Mouse (Mus musculus) layer of hippocampus, postnatal 10 days (tissue): Measurements from ENCODE around the gene Syt1. TPM values are rescaled to one million over a fixed set of nuclear protein-coding genes. Genes with fewer than 3 reads are reported as not detected.

Source experiments
- DNase-seq, 2 experiments: peaks; one replicate each; pipeline ENCODE4 v3.0.0; 2021; ENCODE audit warnings: low spot score in 2 of 2
- total RNA-seq, 2 experiments: library from RNA; stranded (reverse); gene quantifications; 2 replicates each; pipeline ENCODE4 v1.2.3; 2021

The Syt1 gene
- total RNA-seq, 2 experiments from 2014 or later, result 629 to 667 TPM

DNA sequence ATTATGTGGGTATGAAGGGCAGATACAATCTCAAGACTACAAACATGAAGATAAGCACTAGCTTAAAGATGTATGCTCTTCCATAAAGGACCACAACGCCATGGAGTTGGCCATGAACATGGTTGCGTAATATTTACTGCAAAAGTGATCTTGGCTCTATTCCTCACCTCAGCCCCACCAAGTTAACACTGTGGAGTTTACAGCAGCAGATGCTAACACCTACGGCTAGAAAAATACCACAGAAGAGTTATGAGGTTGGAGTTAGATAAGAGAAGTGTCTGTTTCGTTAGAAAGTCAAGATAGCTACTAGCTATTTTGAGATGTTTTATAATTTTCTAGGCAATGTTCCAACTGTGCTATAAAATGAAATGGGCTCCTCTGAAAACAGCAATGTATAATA lies 353.9 kb downstream of the Syt1 start:
- DNase-seq, result no peak

DNA sequence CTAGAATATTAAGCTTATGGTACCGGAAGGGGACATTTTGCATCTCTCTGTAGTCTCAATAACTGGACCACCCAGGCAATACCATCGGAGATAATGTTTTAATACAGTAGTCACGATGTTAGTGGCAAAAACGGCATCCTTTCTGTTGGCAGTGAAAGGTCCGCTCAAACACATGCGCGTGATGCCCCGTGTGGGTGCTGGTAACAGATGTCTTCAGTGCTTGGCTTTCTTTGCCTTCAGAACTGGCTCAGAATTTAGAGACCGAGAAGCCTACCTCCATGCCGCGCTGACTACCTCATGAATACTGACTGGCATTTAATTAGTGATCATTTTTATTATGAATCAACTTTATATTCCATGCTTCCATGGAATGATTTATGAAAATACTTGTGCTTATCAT lies 355.7 kb downstream of the Syt1 start:
- no peak for DNase-seq

DNA sequence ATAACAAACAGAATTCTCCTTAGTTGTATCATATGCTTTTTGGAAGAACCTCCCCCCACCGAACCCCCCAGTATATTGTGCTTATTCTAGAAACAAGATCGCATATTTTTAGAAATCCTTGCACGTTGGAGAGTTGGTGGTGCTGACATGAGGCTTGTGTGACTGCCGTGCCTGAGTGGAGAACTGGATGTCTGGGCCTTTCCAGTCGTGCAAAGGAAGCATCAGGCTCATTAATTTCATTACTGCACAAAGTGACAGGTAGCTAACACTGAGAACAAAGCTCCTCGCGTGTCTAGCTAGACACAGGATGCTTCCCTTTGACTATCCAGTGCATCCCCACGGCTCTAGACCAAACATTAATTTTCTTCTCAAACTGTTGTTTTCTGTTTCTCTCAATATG lies 358.0 kb downstream of the Syt1 start:
- no peak for DNase-seq

DNA sequence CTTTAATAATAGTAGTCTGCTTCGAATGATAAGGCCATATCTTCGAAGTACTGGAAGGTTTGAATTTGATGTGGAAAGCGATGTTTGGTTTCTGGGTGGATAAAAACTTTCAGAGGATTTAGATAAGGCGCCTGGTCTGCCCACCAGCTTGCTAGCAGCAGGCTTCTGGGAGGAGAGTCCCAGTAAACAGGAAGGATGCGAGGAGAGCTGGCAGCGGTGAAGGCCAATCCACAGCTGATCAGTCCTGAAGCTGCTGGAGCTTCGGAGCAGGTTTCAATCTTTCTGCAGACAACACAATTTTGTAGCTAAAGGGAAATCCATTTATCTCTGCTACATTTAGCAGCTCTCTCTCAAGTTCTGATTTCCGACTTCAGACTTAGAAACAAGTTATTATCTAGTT lies 358.7 kb downstream of the Syt1 start:
- DNase-seq, result no peak

DNA sequence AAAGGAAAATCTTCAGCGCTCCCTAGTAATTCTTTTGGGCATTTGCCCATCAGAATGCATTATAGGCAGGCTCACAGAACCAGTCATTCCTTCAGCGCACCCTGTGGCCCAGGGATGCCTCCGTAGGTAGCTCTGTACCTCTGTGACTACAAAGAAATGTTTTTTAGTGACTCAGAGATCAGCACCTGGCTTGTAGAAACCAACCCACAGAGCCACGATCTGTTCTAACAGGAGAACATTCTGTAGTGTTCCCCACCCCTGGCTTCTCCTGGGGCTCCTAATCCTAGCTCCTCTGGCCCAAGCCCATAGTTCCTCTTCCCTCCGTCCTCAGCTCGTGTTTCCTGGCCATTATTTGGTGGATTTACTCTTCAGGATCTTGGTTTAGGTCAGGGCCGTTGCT lies 361.6 kb downstream of the Syt1 start:
- no peak for DNase-seq

DNA sequence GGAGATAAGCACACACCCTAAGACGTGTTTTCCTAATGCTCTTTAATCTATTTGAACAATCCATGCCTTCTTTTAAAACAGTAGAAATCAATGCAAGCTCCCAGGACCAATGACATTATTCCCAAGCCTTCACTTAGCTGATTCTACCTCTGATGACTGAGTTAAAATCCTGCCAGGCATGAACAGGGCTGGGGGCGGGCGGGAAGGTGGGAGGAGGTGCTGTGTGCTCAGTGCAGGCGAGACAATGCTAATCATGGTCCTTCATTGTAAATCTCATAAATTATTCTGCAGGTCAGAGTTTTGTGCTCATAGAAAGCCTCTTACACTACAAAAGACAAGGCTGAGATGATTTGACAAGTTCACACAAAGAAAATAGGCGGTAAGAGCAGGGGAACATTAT lies 366.9 kb downstream of the Syt1 start:
- no peak for DNase-seq

DNA sequence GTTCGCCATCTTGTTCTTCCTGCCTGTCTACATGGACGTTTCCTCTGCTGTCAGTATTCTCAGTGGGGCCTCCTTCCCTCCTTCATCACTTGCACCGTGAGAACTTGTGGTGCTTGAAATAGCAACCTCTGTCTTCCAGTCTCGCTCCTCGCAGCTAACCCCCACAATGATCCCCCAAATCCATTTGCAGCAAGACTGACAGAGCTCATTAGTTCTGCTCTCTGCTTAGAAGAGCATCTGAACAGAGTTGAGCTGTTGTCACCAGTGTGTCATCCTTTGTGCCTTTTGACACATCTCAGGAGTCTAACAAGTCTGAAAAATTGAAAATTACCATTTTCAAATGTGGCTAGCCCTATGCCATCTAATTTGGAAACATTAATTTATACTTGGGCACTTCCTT lies 372.7 kb downstream of the Syt1 start:
- no peak for DNase-seq

DNA sequence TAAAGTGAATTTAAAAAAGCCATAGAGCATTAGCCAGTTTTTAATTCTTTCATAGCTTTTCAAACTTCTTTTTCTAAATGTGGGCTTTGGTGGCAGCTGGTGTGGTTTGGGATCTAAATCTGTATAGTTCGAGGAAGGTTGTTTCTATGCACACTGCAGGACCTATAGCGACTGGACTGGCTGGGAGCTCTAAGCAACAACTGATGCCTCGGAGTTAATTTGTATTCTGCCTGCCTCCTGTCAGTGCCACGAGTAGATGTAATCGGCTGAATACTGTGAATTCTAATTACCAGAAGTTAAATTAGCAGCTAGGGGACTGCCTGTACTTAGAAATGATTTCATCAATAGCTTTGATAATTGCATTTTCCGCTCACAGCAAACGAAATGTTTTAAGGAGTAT lies 374.7 kb downstream of the Syt1 start:
- DNase-seq, result no peak

DNA sequence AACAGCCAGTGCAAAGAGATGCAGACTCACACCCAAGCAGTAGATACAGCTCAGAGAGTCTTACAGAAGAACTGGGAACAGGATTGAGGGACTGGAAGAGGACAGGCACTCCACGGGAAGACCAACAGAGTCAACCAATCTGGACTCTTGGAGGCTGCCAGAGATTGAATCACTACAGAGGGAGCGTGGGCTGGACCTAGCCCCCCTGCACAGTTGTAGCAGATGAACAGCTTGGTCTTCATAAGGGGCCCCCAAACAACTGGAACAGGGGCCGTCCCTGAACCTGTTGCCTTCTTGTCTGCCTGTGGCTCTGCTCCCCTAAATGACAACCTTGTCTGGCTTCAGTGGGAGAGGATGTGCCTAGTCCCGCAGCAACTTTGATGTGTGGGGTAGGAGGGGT lies 375.2 kb downstream of the Syt1 start:
- DNase-seq, result no peak

DNA sequence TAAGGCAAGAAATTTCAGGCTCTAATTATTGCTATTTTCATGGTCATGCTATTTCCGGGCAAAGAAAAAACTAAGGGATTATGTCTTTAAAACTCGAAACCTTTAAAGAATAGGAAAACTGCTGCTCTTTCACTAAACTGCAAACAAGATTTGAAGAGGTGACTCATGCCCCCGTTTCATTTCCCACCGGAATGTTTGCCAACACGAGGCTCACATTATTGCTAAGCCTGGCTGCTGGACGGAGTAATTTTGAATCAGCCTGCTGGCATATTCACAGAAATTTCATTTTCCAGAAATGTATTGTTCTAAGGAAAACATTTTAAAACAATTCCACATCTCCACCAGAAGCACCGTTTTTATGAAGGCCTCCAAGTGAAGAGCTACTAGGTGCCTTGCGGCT lies 379.9 kb downstream of the Syt1 start:
- DNase-seq, result no peak

DNA sequence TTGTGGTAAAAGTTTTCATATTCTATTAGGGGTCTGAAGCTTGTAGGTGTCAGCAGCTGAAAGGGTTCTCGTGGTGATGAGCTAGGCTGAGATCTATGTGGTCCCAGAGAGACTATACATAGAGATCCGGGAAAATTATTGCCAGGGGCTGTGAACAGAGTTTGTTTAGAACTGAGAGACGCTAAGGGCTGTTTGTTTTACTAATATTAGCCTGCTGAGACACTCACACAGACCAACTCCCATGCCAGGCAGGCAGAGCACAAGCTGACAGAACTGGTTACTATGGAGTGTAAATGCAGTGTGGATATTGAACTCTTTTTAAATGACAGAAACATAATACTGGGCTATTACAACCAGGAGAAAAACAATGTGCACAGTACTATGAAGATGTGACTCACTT lies 384.4 kb downstream of the Syt1 start:
- DNase-seq, result no peak

DNA sequence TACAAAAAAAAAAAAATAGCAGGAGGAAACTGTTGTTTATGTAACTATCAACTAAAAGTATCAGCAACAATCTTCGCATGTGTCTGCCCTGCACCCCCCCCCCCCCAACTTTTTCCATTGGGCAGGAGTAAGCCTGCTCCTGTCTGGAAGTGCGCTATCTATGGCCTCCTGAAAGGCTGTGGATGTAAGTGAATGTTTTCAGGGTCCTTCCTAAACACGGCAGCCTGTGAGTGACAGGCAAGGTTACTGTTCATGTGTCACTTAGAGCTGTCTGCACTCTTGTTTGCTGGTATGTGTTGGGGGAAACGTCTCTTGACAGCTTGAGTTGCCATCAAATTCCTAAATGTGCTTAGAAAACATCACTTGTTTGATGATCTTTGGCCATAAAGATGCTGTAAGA lies 387.8 kb downstream of the Syt1 start:
- DNase-seq, result no peak

DNA sequence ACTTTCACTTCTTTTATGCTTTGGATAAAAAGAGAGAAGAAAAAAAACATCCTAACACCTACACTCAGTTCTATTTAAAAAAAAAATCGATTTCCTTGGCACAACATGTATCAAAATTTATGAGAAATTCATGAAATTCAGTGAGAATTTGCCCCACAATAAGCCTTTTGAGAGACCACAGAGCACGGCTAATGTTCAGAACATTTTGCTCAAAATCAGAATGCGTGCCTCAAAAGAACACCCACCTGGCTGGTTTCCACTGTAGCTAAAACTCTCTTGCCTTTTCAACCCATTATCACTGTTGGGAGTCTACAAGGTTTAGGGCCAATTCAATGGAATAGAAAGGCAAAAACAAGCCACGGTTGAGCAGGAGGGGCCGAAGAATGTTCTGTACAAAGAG lies 390.9 kb downstream of the Syt1 start:
- DNase-seq, result no peak

DNA sequence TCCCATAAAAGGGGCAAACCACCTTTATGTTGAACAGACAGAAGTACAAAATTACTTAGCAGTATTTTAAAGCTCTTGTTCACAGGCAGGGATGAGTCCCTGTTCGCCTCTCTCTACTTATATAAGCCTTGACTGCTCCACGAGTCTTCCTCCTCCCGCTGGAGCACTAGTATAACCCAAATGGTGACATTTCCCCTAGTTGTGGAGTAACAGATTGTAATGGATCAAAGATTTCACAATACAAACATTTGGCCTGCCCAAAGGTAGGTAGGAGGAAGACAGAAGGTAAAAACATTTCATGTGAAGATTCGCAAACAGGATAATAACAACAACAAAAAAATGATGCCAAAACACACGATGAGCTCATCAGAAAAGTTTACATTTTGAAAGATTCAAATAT lies 391.6 kb downstream of the Syt1 start:
- DNase-seq, result no peak

DNA sequence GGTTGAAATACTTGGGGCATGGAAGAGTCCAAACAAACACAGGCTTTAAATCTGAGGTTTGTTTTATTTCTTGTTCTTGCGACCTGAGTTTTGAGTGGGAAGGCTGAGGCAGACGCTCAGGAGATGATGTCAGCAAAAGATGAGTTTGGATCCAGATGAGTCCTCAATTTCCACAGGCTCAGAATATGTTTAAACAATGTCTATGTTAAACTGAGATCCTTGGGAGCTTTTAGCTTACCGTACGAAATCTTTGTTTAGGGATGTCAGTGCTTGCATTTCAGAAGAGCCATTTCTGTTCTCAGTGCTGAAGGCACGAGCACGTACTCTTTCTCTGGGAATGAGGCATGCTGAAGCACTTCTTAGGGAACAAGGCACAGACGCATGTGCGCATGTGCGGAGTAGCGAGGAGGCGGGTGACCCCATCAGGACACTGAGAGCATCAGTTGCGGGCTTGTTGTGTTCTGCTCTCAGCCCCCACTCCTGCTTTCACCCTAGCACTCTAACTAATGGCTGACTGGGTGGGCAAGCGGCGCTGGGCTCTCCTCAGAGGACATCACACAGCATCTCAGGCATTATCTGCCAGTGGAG lies 400.6 kb downstream of the Syt1 start:
- DNase-seq, result no peak

DNA sequence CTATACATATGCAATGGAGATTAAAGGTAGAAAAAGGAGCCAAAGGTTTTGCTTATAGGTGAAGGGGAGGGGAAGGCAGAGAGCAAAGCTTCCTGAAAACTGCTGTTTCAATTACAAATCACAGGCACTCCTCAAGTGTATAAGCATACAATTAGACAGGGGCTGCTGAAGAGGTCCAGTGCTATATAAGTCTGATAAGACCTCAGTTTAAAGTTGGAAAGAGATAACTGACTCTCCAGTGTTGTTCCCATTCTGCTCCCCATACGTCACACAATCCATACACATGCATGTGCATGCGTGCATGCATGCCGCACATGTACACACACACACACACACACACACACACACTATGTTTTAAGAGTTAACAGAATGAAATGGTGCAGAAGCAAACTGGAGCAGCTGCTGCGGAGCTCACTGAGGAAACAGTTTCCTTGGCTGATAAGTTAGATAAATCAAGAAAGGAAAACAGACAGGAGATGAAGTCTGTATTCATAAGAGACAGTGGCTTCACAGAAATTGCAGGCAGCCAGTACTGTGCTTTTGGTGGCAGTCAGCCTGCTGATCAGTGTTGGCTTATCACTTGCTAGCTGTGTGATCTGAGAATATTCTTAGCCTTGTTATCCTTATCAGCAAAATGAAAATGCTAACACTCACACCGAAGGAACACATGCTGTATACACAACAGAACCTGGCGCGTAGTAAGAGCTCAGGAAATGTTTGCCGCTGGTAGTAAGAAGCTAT lies 408.9 kb downstream of the Syt1 start:
- no peak for DNase-seq

DNA sequence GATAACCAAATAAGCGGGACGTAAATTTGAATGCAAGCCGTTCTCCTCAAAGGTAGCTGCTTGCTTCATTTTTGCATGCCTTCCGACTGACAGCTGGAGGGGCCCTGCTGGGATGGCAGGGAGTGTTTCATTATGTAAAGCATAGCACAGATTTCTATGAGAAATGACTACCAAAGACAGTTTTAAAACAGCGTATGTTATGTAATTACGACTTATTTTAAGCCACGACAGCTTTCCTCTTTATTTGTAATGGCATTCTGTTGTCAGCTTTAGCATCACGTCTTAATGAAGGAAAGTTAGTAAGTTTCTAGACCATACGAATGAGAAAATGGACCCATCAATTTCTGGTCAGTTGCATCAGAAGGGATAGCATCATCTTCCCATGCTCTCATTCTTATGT lies 410.1 kb downstream of the Syt1 start:
- no peak for DNase-seq

DNA sequence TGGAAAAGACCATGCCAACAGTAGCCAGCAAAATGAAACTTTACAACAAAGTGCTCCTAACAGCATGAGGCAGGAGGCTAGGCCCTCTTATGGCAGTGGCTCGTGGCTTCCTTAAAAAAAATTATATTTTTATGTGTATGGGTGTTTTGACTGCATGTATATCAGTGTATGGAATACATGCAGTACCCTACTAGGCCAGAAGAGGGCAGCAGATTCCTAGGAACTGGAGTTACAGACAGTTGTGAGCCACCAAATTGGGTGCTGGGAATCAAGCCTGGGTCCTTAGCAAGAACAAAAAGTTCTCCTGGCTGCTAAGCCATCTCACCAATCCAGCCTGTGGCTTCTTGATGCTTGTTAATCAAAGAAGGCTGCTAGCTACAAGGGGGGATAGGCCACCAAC lies 413.4 kb downstream of the Syt1 start:
- DNase-seq, result no peak

DNA sequence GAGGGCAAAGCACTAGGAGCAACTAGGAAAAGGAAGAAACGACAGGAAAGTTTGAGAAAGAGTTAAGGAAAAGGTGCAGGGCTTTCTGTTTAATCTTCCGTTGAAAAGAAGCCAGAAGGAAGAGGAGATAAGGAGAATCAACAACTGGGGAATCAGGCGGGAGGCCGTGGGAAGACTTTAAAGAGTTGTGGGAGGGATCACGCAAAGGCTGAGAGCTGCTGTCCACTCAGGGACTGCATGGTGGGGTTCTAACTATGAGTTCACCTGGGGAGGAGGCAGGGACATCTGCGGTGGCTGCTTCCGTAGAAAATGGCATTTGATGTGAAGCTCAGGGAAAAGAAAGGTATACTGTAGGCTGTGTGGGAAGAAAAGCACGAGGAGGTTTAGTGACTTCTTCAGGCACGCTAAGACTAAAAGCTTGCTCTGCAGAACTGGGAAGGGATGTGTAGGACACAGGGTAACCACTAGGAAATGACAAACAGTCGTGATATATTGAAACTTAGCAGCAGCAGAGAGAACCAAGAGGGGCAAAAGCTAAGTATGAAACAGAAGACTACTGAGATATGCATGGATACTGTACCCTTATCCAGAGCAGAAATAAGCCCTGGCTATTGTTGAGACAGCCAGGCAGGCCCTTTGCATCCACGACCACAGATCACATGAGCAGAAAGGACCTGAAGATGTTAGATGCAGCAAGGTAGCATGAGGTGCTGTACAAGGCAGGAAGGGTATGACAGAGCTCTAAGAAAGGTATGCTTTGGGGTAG lies 414.4 kb downstream of the Syt1 start:
- no peak for DNase-seq

DNA sequence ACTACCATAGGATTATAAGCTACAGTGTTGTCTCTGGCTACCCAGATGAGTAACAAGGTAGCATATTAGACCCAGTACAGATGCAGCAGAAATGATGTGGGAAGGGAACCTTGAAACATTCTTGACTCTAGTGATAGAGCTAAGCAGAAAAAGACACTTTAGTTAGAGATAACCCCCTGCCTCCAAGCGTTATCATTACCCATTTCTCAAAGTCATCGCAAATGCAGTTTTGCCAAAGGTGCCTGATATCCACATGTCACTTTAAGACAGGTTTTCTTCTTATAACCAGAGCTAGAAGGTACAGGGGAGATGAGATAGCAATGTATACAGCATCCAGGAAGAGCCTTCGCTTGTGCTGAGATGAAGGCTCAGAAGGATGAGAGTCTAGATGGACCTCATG lies 421.4 kb downstream of the Syt1 start:
- DNase-seq, result no peak

DNA sequence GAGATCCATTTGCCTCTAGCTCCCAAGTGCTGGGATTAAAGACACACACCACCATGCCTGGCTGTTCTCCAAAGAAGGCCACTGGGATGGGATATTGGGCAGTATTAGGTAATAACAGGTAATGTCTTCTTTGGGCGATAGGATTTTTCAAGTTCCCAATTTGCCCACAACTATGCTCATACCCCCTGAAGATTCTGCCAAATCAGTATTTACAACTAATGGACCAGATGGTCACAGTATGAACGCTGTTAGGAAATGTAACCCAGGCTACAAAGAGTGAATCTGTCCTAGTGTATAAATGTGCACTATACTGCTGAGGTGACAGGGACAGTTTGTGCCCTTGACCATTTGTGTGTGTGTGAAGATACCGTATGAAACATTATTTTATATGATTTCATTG lies 421.9 kb downstream of the Syt1 start:
- DNase-seq, result no peak

DNA sequence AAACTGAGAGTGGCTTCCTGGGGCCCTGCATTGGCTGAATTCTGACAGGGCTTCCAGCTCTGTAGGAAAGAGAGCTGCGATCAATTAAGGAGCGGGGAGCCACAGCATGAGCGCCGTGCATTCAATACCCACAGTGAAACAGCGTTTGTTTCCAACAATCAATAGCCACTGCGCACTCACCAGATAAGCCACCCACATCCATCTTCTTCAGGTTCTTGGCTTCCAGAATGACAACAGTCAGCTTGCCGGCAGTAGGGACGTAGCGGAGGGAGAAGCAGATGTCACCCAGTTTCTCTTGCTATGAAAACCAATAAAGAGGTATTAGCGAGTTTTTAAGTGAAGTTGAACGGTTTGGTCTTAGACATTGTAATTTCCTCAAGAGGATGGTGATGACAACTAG lies 427.1 kb downstream of the Syt1 start:
- peak in 1 of 2 experiments; percentile 22 for DNase-seq

DNA sequence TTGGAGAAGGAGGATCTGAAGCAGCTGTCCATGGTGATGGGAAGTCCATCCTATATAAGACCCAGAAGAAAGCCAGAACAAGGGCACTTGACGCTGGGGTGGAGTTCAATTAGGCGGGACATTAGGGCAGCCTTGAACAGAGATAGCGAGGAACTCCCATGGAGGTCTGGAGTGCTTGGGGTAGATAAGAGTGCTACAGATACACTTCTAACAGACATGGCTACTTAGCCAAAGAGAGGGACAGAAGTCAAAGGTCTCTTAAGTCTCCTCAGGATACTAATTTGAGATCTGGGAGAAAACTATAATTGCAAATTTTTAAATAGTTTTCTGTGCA lies 428.4 kb downstream of the Syt1 start:
- DNase-seq, result no peak
